Mouse (Mus musculus): ENCODE measurements around the gene Obscn.

The Obscn gene

DNA sequence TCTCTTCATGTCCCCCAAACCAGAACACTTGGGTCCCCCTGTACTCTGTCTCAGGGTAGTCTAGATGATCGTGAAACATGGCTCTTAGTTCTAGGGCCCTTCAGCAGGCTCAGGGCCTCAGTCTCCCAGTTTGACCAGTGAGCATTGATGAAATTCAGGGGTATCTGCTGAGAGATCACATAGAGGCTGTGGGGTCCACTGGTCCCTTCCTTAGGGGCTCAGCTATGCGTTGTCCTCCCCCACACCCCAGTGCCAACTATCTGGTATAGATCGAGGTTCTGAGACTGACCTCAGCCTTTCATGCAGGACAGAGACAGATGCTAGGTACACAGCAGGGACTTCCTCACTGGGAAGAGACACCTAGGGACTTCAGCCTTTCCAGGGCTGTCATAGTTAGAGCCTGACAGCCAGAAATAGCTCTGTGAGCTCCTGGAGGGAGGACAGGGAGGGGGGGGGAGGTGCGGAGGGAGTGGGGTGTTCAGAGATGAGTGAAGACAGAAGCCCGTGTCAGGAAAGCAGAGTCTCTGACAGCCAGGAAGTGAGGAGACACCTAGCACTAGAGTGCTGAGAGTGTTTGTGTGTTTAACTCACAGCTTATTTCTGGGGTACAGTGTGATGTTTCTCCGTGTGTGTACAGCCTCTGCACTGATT lies 152.4 kb downstream of the Obscn start:
- DNase-seq (ENCODE audit: low read depth, low spot score), result peak; percentile 67

DNA sequence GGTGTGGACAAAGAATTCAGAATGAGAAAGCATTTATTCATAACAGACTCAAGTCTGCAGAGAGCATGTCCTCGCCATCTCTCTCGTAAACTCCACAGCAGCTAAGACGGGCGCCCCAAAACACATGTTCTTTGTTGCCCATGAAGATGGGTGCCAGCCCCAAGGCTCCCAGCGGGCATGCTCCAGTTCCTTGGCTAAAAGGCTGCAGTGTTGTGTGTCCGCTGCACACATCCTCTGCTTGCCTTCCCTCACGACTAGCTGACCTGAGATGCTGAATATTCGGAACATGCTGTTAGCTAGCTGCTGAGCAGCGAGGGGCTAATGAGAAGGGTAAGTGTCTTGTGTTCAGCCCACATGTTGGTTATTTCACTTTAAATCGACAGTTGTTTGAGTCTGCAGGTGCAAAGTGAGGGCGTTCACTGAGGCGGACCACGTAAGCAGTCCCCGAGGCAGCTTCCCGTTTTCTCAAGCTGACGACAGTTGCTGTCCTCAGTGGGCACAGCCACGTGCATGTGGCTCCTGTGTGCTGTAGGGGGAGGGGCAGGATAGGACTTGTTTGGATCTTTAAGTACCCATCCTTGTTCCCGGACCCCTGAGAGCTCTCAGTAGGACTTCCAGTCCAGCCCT lies 153.6 kb downstream of the Obscn start:
- peak; percentile 56 for DNase-seq (ENCODE audit: low read depth, low spot score)

DNA sequence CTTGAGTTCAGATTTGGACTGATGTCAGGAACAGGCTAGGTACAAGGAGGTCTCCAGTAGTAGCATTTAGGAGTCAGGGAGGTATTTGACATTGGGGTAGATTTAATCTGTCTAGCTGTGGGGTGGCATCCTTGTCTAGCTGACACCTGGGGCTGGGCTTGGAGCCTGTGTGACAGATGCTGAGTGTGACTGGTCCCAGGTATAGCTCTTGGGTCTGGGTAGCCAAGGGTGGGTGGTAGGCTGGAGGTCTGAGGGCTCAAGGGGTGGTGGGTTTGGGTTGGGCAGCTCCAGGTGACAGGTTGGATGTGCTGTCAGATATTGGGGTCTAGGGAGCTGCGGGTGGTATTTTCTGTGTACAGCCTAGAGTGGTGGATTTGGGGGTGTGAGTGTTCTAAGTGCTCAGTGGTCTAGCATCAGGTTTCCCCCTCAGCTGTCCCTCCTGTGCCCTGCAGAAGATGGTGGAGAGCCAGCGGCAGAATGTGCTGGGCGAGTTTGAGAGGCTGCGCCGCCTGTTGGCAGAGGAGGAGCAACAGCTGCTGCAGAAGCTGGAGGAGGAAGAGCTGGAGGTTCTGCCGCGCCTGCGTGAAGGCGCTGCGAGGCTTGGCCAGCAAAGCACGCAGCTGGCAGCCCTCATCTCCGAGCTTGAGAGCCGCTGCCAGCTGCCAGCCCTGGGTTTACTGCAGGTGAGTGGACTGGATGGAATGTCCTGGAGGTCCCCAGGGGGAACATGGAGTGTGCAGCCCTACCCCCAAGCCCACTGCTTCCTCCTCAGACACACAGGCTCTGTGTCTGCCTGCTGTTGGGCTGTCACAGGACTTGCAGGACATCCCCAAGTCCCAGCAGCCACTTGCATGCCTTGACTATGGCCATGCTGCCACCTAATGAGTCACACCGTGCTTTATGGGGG lies 154.4 kb downstream of the Obscn start:
- DNase-seq (ENCODE audit: low read depth, low spot score), result peak; percentile 95

DNA sequence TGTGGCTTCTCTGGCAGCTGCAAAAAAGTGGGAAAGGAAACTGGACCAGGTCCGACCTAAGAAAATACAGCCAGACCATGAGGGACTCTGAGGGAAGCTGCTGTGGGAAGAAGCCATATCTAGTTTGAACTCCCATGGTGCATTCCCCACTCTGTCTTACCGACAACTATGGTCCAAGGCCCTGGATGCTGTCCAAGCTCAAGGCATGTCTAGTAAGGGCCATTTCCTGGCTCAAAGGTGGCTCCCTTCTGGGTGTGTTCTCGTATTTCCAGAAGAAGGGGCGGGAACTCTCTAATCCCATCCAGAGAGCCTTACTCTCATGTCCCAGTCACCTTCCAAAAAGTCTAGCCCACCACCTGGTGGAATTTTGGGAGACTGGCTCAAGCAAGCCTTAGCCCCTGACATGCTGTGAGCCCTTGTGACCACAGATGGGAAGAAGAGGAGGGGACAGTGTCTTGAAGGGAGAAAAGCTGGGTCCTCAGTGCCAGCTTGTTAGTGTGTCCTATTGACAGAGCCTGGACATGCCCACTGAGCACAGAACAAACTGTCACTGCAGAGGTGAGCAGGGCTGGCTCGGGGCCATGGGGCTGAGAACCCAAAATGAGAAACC lies 155.7 kb downstream of the Obscn start:
- DNase-seq (ENCODE audit: low read depth, low spot score), result no peak

DNA sequence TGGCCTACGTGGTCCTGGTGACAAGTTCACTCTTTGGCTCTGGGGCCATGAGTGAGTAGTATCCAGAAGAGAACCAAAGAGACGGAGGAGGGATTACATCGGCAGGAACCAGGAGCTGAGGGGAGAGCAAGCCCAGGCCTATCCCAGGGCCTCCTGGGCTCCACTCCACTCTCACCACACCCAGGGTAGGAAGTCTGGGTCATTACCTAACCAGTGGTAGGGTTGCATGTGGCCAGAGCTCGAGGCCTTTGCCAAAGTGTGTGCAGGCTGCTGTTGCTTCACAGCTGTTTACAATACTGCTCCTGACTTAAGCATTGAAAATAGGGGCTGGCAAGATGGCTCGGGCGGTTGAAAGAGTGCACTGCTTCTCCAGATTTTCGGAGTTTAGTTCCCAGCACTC lies 156.5 kb downstream of the Obscn start:
- peak; percentile 65 for DNase-seq (ENCODE audit: low read depth, low spot score)

DNA sequence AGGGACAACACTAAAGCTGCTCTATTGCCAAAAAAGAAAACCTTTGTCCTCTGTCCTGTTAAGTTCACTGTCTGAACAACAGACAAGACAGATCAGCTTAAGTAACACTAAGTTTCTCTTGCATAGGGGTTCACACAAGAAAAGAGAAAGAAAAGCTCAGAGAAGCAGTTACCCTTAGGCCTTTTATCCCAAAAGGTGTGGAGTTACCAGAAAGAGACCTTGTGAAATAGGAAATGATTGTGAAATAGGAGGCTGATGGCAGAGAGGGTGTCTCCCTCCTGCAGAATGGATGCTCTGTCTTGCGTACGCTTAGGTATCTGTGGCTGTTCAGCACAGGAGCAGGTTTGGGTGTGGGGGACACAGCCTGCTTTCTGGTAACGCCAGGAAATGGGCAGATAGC lies 157.0 kb downstream of the Obscn start:
- no peak for DNase-seq (ENCODE audit: low read depth, low spot score)

DNA sequence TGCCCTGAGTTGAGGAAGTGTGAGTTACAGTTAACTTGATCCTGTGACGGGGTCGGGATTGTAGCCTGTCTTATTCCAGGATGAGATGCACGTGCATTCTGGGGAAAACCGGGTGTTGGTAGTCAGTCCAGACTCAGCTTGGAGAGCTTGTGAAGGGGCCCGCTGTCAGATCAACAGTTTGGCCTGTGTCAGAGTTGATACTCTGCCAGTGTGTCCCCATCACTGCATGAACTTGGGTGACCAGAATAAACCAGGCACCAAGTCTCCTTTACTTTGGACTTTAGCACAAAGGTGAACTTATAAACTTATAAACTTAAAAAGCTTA lies 157.5 kb downstream of the Obscn start:
- DNase-seq (ENCODE audit: low read depth, low spot score), result no peak

DNA sequence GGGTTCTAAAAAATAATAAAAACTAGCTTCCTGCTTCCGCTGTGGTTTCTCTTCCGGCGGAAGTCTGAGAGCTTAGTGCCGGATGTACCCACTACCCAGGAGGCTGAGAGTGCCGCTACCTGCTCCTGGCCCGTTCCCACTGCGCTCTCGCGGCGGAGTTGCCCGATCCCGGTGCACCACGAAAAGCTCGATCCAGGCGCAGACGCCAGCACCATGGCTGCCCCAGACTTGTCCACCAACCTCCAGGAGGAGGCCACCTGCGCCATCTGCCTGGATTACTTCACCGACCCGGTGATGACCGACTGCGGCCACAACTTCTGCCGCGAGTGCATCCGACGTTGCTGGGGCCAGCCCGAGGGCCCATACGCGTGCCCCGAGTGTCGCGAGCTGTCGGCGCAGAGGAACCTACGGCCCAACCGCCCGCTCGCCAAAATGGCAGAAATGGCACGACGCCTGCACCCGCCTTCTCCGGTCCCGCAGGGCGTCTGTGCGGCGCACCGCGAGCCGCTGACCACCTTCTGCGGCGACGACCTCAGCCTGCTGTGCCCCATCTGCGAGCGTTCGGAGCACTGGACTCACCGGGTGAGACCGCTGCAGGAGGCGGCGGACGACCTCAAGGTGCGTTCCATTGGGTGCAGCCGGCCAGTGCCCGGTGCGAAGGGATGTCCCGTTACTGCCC lies 158.0 kb downstream of the Obscn start, which contains the start of gene Trim11:
Gene Trim11, plus strand, starts transcription at position 67 of the 679 bp plus-strand sequence.
- peak; percentile 53 for DNase-seq (ENCODE audit: low read depth, low spot score)

DNA sequence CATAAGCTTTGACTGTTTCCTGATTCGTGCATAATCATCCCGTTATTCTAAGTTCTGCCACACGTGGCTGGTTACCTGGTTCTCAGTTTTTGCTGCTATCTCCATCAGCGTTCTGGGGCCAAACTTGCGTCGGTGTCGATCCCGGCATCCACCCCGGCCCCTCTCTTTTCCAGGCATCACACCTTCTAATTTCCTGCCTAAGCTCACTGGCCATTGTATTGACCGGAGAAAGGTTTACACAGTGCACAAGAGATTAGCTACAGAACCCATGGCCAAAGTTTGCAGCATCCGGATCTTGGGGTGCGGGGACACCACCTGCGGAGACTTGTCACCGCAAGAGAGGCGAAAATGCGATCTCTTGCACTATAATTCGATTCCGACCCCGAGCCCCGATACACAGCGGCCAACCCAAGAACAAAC lies 158.6 kb downstream of the Obscn start:
- no peak for DNase-seq (ENCODE audit: low read depth, low spot score)

DNA sequence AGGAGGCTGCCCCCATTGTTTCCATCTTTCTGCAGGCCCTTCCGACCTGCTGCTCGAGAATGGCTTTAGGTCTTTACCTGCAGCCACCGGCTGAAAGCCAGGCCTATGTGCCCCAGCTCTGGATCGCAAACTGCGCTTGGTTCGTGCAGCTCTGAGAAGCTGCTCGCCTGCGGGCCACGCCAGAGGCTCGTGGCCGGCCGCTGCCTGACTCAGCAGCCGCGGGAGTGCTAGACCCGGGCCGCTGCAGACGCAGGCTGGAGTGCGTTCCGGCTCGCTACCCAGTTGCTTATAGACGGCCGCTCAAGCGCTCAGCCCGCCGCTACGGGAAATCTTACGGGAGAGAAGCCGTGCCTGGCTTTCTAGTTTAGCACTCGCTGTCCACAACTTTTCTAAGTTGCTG lies 159.1 kb downstream of the Obscn start:
- no peak for DNase-seq (ENCODE audit: low read depth, low spot score)

DNA sequence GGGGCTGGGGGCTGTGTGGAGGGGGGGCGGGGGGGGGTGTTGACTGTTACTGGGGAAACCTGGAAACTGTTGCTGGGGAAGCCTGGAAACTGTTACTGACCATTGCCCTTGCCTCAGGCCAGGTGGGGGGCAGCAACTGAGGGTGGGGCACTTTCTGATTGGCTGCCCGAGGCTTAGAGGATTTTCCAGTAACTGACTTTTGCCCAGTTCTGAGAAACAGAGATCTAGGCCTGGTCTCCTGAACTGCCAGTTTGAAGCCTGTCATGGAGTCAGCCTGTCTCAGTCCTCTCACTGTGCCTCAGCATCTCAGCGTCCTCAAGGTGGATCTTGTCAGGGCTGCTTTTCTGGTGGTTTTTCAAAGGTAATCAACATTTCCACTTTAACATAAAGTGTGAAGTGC lies 161.8 kb downstream of the Obscn start:
- no peak for DNase-seq (ENCODE audit: low read depth, low spot score)

DNA sequence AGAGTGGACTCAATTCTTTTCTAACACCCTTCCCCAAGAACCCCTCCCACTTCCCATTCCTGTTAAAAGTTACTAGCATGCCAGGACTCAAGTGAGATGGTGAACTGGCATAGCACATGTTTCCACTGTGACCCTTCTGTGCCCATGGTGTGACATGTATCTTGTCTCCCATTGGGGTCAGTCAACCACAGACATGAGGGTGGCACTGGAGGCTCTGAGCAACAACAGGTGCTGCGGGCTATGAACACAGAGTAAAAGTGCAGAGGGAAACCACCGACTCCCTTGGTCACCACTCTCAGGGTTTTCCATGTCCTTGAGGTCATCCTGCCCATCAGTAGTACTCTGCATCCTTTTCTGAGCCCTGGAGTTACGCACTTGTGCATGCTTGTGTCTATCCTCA lies 164.4 kb downstream of the Obscn start:
- DNase-seq (ENCODE audit: low read depth, low spot score), result no peak

DNA sequence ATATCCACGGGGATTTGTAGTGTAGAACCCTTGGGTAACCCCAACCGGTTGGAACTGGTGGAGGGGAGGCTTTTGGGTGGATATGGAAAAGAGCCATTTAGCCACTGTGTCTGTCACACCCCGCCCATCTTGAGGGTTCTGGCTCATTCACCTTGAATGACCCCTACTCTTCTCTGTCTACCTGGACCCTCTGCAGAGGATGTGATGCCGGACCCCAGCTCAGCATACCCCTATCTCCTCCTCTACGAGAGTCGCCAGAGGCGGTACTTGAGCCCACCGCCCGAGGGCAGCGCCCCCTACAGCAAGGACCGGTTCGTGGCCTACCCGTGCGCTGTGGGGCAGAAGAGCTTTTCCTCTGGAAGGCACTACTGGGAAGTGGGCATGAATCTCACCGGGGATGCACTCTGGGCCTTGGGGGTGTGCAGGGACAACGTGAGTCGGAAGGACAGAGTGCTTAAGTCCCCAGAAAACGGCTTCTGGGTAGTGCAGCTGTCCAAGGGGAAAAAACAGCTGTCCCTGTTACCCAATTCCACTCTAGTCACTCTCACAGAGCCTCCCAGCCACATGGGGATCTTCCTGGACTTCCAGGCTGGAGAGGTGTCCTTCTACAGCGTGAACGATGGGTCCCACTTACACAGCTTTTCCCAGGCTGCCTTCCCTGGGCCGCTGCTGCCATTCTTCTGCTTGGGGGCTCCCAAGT lies 165.2 kb downstream of the Obscn start:
- DNase-seq (ENCODE audit: low read depth, low spot score), result no peak

DNA sequence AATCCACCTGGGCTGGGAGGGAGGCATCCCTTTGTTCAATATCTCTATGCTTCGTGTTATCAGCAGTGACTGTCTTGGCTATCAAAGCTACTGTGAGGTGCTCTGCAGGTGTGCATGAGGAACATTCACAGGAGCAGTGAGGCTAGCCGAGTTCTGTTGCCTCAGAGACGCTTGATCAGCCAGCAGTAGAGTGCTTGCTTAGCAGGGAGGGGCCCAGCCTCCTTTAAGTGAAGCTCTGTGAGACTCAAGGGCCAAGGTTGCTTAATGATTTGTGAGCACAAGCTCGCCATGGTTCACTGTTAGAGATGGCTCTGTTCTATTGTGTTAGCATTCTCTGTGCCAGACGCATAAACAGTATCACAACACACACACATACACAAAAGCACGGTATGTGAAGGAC lies 166.5 kb downstream of the Obscn start:
- no peak for DNase-seq (ENCODE audit: low read depth, low spot score)

DNA sequence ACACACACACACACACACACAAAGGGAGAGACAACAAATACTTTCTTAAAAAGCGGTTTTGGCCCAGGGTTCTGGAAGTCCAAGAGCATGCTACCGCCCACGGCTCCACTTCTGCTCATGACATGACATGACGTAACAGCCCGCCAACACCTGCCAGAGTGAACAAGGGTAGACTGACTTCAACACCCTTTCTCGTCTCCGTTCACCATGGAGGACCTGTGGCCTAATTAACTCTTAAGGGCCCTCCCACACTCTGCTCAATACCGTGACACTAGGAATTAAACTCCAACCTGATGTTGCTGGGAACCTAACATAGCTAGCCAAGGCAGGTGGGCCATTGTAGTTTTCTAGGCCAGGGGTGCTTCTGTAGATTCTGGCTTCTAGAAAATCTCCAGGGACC lies 167.2 kb downstream of the Obscn start:
- no peak for DNase-seq (ENCODE audit: low read depth, low spot score)

DNA sequence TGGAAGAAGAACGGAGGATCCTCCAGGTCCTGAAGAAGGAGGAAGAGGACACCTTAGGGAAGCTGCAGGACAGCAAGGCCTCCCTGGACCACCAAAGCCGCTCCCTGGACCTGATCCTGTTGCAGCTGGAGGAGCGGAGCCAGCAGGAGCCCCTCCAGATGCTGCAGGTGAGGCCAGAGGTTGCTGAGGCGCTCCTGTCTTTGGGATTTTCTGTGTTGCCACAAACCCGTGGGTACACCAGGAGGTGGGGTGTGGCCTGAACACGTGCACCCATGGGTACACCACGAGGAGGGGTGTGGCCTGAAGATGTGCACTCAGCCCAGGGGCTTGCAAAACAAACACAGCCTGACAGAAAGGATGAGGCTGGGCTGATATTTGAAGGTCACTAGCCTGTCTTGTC lies 167.7 kb downstream of the Obscn start:
- no peak for DNase-seq (ENCODE audit: low read depth, low spot score)

DNA sequence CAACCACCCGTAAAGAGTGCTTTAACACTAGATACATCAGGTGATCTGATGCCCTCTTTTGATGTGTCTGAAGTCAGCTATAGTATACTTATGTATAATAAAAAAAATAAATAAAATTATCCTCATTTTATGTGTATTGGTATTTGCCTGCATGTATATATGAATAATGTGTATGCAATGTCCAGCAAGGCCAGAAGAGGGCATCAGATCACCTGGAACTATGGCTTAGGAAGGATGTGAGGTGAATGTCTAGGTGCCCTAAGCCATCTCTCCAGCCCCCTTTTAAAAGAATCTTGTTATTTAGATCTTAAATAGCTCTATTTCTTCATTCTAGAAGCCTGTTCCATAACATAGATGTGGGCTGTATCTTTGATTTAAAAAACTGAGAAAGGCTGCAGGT lies 168.9 kb downstream of the Obscn start:
- DNase-seq (ENCODE audit: low read depth, low spot score), result no peak

DNA sequence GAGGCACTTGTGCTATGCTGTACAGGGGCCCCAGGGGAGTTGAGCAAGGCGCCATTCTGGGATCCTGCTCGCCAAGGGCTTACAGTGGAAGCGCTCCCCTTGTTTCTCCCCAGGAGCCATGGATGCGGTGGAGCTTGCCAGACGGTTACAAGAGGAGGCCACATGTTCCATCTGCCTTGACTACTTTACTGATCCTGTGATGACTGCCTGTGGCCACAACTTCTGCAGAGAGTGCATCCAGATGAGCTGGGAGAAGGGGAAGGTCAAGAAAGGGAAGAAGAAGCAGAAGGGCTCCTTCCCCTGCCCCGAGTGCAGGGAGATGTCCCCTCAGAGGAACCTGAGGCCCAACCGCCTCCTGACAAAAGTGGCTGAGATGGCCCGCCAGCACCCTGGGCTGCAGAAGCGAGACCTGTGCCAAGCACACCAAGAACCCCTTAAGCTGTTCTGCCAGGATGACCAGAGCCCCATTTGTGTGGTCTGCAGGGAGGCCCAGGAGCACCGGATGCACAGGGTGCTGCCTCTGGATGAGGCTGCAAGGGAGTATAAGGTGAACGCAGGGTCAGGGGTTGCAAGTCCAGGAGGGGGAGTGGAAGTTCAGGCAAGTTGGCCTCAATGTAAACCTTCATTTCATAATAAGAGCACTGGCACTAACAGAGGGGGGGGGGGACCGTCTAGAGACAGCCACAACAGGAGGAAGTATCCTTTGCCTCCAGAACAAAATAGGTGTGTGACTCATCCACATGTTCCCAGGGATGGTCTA lies 171.0 kb downstream of the Obscn start:
- DNase-seq (ENCODE audit: low read depth, low spot score), result no peak

DNA sequence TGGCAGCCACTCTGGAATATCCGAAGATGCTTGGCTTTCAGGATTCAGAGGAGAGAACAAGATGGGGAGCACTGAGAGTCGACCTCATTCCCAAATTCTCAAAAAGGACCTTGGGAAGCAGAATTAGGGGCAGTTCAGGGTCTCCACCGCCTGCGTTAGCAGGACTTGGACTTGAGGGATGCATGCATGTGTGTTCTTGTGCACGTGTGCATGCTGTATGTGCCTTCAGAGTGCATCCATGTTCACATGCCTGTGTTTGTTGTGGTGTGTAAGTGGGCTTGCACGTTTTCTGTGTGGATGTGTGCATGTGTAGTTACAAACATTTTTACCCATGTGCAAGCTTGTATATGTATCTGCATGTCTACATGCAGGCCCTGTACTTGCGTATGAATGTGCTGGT lies 172.0 kb downstream of the Obscn start:
- DNase-seq (ENCODE audit: low read depth, low spot score), result no peak

DNA sequence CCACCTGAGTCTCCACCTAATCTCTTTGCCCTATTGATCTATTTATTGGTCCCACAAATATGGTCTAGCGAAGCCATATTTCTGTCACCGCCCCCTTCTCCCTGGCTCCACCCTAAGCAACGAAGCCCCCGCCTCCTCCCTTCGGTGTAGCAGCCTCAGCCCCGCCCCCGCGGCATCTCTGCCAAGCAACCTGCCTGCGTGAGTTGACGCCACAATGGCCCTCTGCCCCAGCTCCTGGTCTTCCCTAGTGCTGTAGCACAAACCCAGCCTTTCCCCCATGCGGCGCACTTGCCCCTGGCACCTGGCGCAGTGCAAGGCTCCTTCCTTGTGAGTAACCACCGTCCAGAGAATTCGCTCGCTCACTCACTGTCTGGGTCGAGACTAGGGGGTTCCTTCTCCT lies 172.7 kb downstream of the Obscn start:
- DNase-seq (ENCODE audit: low read depth, low spot score), result no peak

Measured in skeletal muscle tissue, adult 2 months (tissue).